In the genomic region with DNA sequence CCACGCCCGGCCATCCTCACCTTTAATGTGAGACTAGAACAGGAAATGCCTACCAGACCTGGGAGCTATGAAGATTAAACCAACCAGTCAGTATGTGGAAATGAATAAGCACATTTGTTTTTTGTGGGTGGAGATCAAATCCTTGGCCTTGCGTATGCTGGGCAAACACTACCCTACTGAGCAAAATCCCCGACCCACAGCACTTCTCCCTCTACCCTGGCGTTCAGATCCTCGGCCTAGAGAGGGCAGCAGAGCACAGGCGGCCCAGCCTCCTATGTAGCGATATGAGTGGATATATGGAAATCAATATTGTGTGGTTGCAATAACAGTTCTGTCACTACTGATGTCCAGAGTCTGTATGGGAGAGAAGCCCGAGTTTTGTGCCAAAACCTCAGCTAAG, we compare ENCODE assay signal across 10 mouse cellular contexts. TPM values are rescaled to one million over a fixed set of nuclear protein-coding genes. Genes with fewer than 3 reads are reported as not detected.
A peak's percentile ranks its signal among the peaks of the same experiment; 100 is the strongest.
DNase-seq lines count a peak whose midpoint lies in the region; ATAC-seq and TF ChIP-seq lines count a peak whose summit lies in the region.
"Had no signal": no experiment of that assay in that cellular context is flagged by ENCODE, and none has a peak within 500 bp of the region (broad histone marks: within the 10 kb centered on the region; RNA-seq: fewer than 3 reads in every experiment).

No protein-coding gene starts in this region.

- TF ChIP-seq CTCF in C2C12 (IDR thresholded peaks at IDR 0.05; ENCODE audit: control insufficient read depth, insufficient read depth, insufficient read length): peak; percentile 53
- peak; percentile 25; the same call in 1 of the 2 replicates for TF ChIP-seq CTCF in bone marrow macrophage, adult 2 months (IDR thresholded peaks at IDR 0.05; ENCODE audit: low read depth, low read length)

- no peak for ATAC-seq in heart, embryonic 12.5 days (ENCODE audit: insufficient number of reproducible peaks, low FRiP score)
- ATAC-seq in lung, embryonic 16.5 days (ENCODE audit: low read depth): peak; percentile 48; the same call in 1 of the 2 replicates

- H3K4me1 ChIP-seq in heart, embryonic 12.5 days (replicated peaks): peaks cover 35% of the 10 kb centered on the region
- no peaks in the 10 kb centered on the region; the same call in 1 of the 2 replicates for H3K4me1 ChIP-seq in bone marrow macrophage, adult 2 months (ENCODE audit: control insufficient read depth, insufficient read depth, low read length)
- H3K4me1 ChIP-seq in lung, embryonic 16.5 days (replicated peaks; ENCODE audit: control insufficient read depth, insufficient read depth, low read length): peaks cover 8% of the 10 kb centered on the region

- no peak overlapping the region for H3K27ac ChIP-seq in heart, embryonic 12.5 days (ENCODE audit: poor library complexity, severe bottlenecking)
- no peak overlapping the region for H3K27ac ChIP-seq in bone marrow macrophage, adult 2 months (ENCODE audit: insufficient read depth, low read depth, low read length)
- no peak overlapping the region for H3K27ac ChIP-seq in lung, embryonic 16.5 days (ENCODE audit: low read length)
- H3K27ac ChIP-seq: limb, embryonic 12.5 days; stomach, embryonic 15.5 days had no signal

- H3K4me2 ChIP-seq in heart, embryonic 12.5 days: no peak overlapping the region
- H3K4me2 ChIP-seq in lung, embryonic 16.5 days (ENCODE audit: low read depth, low read length): no peak overlapping the region
- H3K4me2 ChIP-seq: limb, embryonic 12.5 days; stomach, embryonic 15.5 days had no signal

- no peak overlapping the region for H3K9ac ChIP-seq in heart, embryonic 12.5 days
- no peak overlapping the region for H3K9ac ChIP-seq in lung, embryonic 16.5 days (ENCODE audit: low read length)
- H3K9ac ChIP-seq: limb, embryonic 12.5 days; stomach, embryonic 15.5 days had no signal

- peak; percentile 90 for DNase-seq in heart, adult 11 months
- DNase-seq in thymus, postnatal 4 days: peak; percentile 75
- DNase-seq in MN1 (ENCODE audit: low spot score): no peak
- DNase-seq in layer of hippocampus, adult 9-11 months: no peak

- WGBS in heart, embryonic 12.5 days: 81% methylated on average over 9 of the region's 9 CpGs
- 70% methylated on average over 9 of the region's 9 CpGs for WGBS in lung, embryonic 16.5 days

- H3K27me3 ChIP-seq in heart, embryonic 12.5 days (replicated peaks): no peaks in the 10 kb centered on the region
- H3K27me3 ChIP-seq in C2C12 (ENCODE audit: control insufficient read depth, insufficient read depth, insufficient read length): no peaks in the 10 kb centered on the region
- no peaks in the 10 kb centered on the region for H3K27me3 ChIP-seq in lung, embryonic 16.5 days (ENCODE audit: control insufficient read depth, insufficient read depth, low read depth, low read length)
- H3K27me3 ChIP-seq: limb, embryonic 12.5 days; stomach, embryonic 15.5 days had no signal

- H3K36me3 ChIP-seq in heart, embryonic 12.5 days: peaks cover 42% of the 10 kb centered on the region
- peaks cover 47% of the 10 kb centered on the region for H3K36me3 ChIP-seq in C2C12 (ENCODE audit: control insufficient read depth, insufficient read depth)
- peaks cover 35% of the 10 kb centered on the region for H3K36me3 ChIP-seq in lung, embryonic 16.5 days (ENCODE audit: control insufficient read depth, insufficient read depth, low read length)

- H3K4me3 ChIP-seq in heart, embryonic 12.5 days: no peak overlapping the region
- no peak overlapping the region for H3K4me3 ChIP-seq in C2C12 (ENCODE audit: insufficient read depth, poor library complexity, severe bottlenecking)
- H3K4me3 ChIP-seq in bone marrow macrophage, adult 2 months (ENCODE audit: insufficient read depth, low read length): no peak overlapping the region
- no peak overlapping the region for H3K4me3 ChIP-seq in lung, embryonic 16.5 days (ENCODE audit: low read length)
- H3K4me3 ChIP-seq: limb, embryonic 12.5 days; stomach, embryonic 15.5 days had no signal

- H3K9me3 ChIP-seq in heart, embryonic 12.5 days (replicated peaks): no peaks in the 10 kb centered on the region
- H3K9me3 ChIP-seq in lung, embryonic 16.5 days (ENCODE audit: control insufficient read depth, low read length): no peaks in the 10 kb centered on the region
- H3K9me3 ChIP-seq: limb, embryonic 12.5 days; stomach, embryonic 15.5 days had no signal

- H3ac ChIP-seq in C2C12 (ENCODE audit: control insufficient read depth, insufficient read length, low read depth): no peak overlapping the region

- peaks cover 38% of the 10 kb centered on the region for H3K79me2 ChIP-seq in C2C12 (ENCODE audit: control insufficient read depth, insufficient read depth)

- H3K79me3 ChIP-seq in C2C12 (ENCODE audit: low read depth): peaks cover 34% of the 10 kb centered on the region

- TF ChIP-seq POLR2A in bone marrow macrophage, adult 2 months (IDR thresholded peaks at IDR 0.05; ENCODE audit: borderline replicate concordance, low read depth, low read length): no peak

TF ChIP-seq in C2C12, 6 proteins besides CTCF, POLR2A, EP300 and RAD21:
- TF ChIP-seq CEBPB (IDR thresholded peaks at IDR 0.05; ENCODE audit: low read depth) (no peak), MAX (IDR thresholded peaks at IDR 0.05) (no peak)

RNA-seq across cellular contexts. Expression of gene Pnma1, which starts 14.8 kb away (rescaled TPM):
- 0.40 and 0.68 TPM in 2 replicates for polyA plus RNA-seq in heart, embryonic 12.5 days (2016; fragmentation: Nextera tagmentation; extraction: Ambion mirVana)
- polyA plus RNA-seq in C2C12 (2012; fragmentation: generic; extraction: Trizol): 0.46 TPM
- 0.23 TPM in 1 of 2 replicates, not detected in the other for polyA plus RNA-seq in bone marrow macrophage, adult 2 months (2012; ENCODE audit: insufficient read depth, insufficient read length, missing spikeins)
- polyA plus RNA-seq in lung, embryonic 16.5 days (2015; fragmentation: Nextera tagmentation; extraction: Ambion mirVana): 2.0 and 2.2 TPM in 2 replicates

RNA-seq across cellular contexts. Expression of gene Dnal1, which starts 49.0 kb away (rescaled TPM):
- 4.4 and 5.4 TPM in 2 replicates for polyA plus RNA-seq in heart, embryonic 12.5 days (2016; fragmentation: Nextera tagmentation; extraction: Ambion mirVana)
- 4.7 TPM for polyA plus RNA-seq in C2C12 (2012; fragmentation: generic; extraction: Trizol)
- 3.9 TPM in 2 replicates for polyA plus RNA-seq in bone marrow macrophage, adult 2 months (2012; ENCODE audit: insufficient read depth, insufficient read length, missing spikeins)
- polyA plus RNA-seq in lung, embryonic 16.5 days (2015; fragmentation: Nextera tagmentation; extraction: Ambion mirVana): 5.7 and 8.6 TPM in 2 replicates

RNA-seq across cellular contexts. Expression of gene Elmsan1, which starts 55.5 kb away (rescaled TPM):
- polyA plus RNA-seq in heart, embryonic 12.5 days (2016; fragmentation: Nextera tagmentation; extraction: Ambion mirVana): 8.7 and 10.6 TPM in 2 replicates
- 6.5 TPM for polyA plus RNA-seq in C2C12 (2012; fragmentation: generic; extraction: Trizol)
- 26.6 and 33.7 TPM in 2 replicates for polyA plus RNA-seq in bone marrow macrophage, adult 2 months (2012; ENCODE audit: insufficient read depth, insufficient read length, missing spikeins)
- polyA plus RNA-seq in lung, embryonic 16.5 days (2015; fragmentation: Nextera tagmentation; extraction: Ambion mirVana): 11.1 and 12.1 TPM in 2 replicates

Comparison
In these comparisons a context has a peak if more than half of its experiments do, and no peak if none do; other contexts are left out.
1. DNase-seq: peak in heart, adult 11 months (single experiment) and thymus, postnatal 4 days (single experiment); none in MN1 (single experiment) and layer of hippocampus, adult 9-11 months (single experiment).